Mouse (Mus musculus): ENCODE measurements around the gene Zfp459. TPM values are rescaled to one million over a fixed set of nuclear protein-coding genes. Genes with fewer than 3 reads are reported as not detected.
"Not testable (repeated sequence)": the region's sequence is repeated elsewhere in the genome, so short reads cannot be mapped to it uniquely, and the experiment has no call there.

The Zfp459 gene
- polyA plus RNA-seq, 1 experiment from 2014 or later, result 1.0 TPM

GRCm38 (mm10) chr13:67413634-67414033 lies 7.6 kb downstream of the Zfp459 start:
- H3K27ac ChIP-seq; H3K9me3 ChIP-seq; H3K4me2 ChIP-seq; H3K36me3 ChIP-seq (replicated peaks); H3K27me3 ChIP-seq (replicated peaks); H3K4me1 ChIP-seq; H3K4me3 ChIP-seq; H3K9ac ChIP-seq: not testable (repeated sequence)
- 0 out of 2 replicates have a peak, but pooled peaks have one; percentile 54 for ATAC-seq (replicated peaks)
- 71% methylated on average over 3 of the region's 3 CpGs for WGBS

- ATAC-seq (replicated peaks), result peak; percentile 98
- peak within 1 kb of the TSS; percentile 52 for H3K4me3 ChIP-seq
- H3K27ac ChIP-seq; H3K27me3 ChIP-seq (replicated peaks); H3K9me3 ChIP-seq; H3K4me1 ChIP-seq; H3K36me3 ChIP-seq (replicated peaks): not testable (repeated sequence)
- WGBS, result 5% methylated on average over 16 of the region's 16 CpGs
- peak within 1 kb of the TSS; percentile 73 for H3K4me2 ChIP-seq
- H3K9ac ChIP-seq, result peak within 1 kb of the TSS; percentile 55
Measured at GRCm38 (mm10) chr13:67399183-67399903, 21.9 kb downstream of the Zfp459 start, which contains the start of gene Zfp429. TSS of gene Zfp429 (minus strand) at chr13:67399819.

GRCm38 (mm10) chr13:67376255-67376654 lies 45.0 kb downstream of the Zfp459 start:
- not testable (repeated sequence) for H3K4me3 ChIP-seq; H3K27me3 ChIP-seq (replicated peaks); H3K4me1 ChIP-seq; H3K36me3 ChIP-seq (replicated peaks); H3K9me3 ChIP-seq; H3K4me2 ChIP-seq; H3K27ac ChIP-seq; H3K9ac ChIP-seq
- 67% methylated on average over 3 of the region's 3 CpGs for WGBS
- peak; percentile 35; the same call in 1 of the 2 replicates for ATAC-seq (replicated peaks)

DNA sequence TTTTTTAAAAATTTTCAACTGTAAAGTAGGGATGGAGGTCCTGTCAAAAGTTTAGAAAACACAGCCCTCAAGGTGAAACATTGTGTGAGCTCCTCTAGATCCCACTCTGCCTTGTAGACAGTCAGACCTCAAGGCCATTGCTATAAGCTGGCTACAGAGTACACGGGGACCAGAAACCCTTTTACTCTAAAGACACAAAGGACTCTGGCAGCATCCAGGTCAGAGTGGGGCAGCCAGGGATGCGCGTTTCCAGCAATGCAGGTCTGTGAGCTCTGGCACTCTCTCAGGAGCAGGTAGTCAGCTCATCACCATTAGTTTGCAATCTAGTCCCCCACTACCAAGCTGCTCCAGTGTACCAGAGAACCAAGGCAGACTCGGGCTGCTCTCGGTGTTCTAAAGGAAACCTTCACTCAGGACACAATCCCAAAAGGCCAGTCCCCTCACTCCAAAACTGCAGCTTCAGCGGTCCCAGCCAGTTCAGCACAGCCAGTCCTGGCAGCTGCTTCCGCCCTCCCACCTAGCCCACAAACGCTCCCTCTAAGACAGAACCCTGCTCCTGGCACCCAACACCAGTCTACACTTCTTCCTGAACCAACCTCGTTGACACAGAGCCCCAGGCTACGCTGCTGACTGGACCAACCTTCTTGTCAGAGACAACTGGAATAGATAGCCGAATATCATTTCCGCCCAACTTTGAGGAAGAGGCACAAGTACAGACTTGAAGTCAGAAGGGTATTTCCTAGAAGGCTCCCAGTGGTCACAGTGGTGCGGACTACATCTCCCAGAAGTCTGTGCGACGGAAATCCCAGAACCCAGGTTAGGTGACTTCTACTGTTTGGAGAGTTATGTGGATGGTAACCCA lies 45.9 kb downstream of the Zfp459 start, which contains the start of the genes Gm28041 and Zfp456:
Gene Gm28041, minus strand, starts transcription at position 684 of the 862 bp plus-strand sequence.
Gene Zfp456, minus strand, starts transcription at position 761 of the 862 bp plus-strand sequence.
- 21% methylated on average over 15 of the region's 15 CpGs for WGBS
- not testable (repeated sequence) for H3K9me3 ChIP-seq; H3K9ac ChIP-seq; H3K4me1 ChIP-seq; H3K36me3 ChIP-seq (replicated peaks); H3K27ac ChIP-seq; H3K27me3 ChIP-seq (replicated peaks)
- peak; percentile 97 for ATAC-seq (replicated peaks)
- peak within 1 kb of the TSS; percentile 51 for H3K4me2 ChIP-seq
- H3K4me3 ChIP-seq, result peak within 1 kb of the TSS; percentile 38

GRCm38 (mm10) chr13:67360131-67360744 lies 61.0 kb downstream of the Zfp459 start, which contains the start of the genes Gm28044 and Zfp953:
TSS of gene Gm28044 (minus strand) at chr13:67360536.
TSS of gene Zfp953 (minus strand) at chr13:67360605.
- ATAC-seq (replicated peaks), result peak; percentile 97
- H3K4me1 ChIP-seq, result peaks cover 10% of the 10 kb centered on the region
- H3K36me3 ChIP-seq (replicated peaks), result no peaks in the 10 kb centered on the region
- no peaks in the 10 kb centered on the region for H3K9me3 ChIP-seq
- WGBS, result under 1% methylated on average over 15 of the region's 15 CpGs
- peak within 1 kb of the TSS; percentile 54 for H3K27ac ChIP-seq
- no peaks in the 10 kb centered on the region for H3K27me3 ChIP-seq (replicated peaks)
- H3K9ac ChIP-seq, result peak within 1 kb of the TSS; percentile 58
- peak within 1 kb of the TSS; percentile 87 for H3K4me2 ChIP-seq
- H3K4me3 ChIP-seq, result peak within 1 kb of the TSS; percentile 82

Other genes starting within 250 kb of the Zfp459 start
- 6.1 and 6.2 TPM in 2 replicates for gene Rsl1, start 248.2 kb downstream of the Zfp459 start, polyA plus RNA-seq (2015; fragmentation: Nextera tagmentation; extraction: Ambion mirVana)
- 2.0 and 2.9 TPM in 2 replicates for gene Zfp455, start 226.9 kb downstream of the Zfp459 start, polyA plus RNA-seq (2015; fragmentation: Nextera tagmentation; extraction: Ambion mirVana)
- gene Zfp458, start 143.0 kb downstream of the Zfp459 start, polyA plus RNA-seq (2015; fragmentation: Nextera tagmentation; extraction: Ambion mirVana), result 5.1 and 6.3 TPM in 2 replicates
- gene Zfp457, start 114.9 kb downstream of the Zfp459 start, polyA plus RNA-seq (2015; fragmentation: Nextera tagmentation; extraction: Ambion mirVana), result 0.91 and 1.5 TPM in 2 replicates
- 1.4 and 1.6 TPM in 2 replicates for gene Zfp595, start 88.8 kb downstream of the Zfp459 start, polyA plus RNA-seq (2015; fragmentation: Nextera tagmentation; extraction: Ambion mirVana)
- gene Gm28044, start 60.9 kb downstream of the Zfp459 start, polyA plus RNA-seq (2015; fragmentation: Nextera tagmentation; extraction: Ambion mirVana), result not detected in 2 replicates
- gene Zfp953, start 60.8 kb downstream of the Zfp459 start, polyA plus RNA-seq (2015; fragmentation: Nextera tagmentation; extraction: Ambion mirVana), result 0.49 and 0.68 TPM in 2 replicates
- not detected in 2 replicates for gene Gm28041, start 45.7 kb downstream of the Zfp459 start, polyA plus RNA-seq (2015; fragmentation: Nextera tagmentation; extraction: Ambion mirVana)
- 0.53 and 0.79 TPM in 2 replicates for gene Zfp456, start 45.6 kb downstream of the Zfp459 start, polyA plus RNA-seq (2015; fragmentation: Nextera tagmentation; extraction: Ambion mirVana)
- gene Zfp429, start 21.6 kb downstream of the Zfp459 start, polyA plus RNA-seq (2015; fragmentation: Nextera tagmentation; extraction: Ambion mirVana), result 4.2 and 4.9 TPM in 2 replicates
- gene Zfp874a, start 30.2 kb upstream of the Zfp459 start, polyA plus RNA-seq (2015; fragmentation: Nextera tagmentation; extraction: Ambion mirVana), result 5.6 and 6.6 TPM in 2 replicates
- 2.3 and 3.0 TPM in 2 replicates for gene Zfp874b, start 62.8 kb upstream of the Zfp459 start, polyA plus RNA-seq (2015; fragmentation: Nextera tagmentation; extraction: Ambion mirVana)
- 13.0 and 13.7 TPM in 2 replicates for gene Zfp58, start 79.1 kb upstream of the Zfp459 start, polyA plus RNA-seq (2015; fragmentation: Nextera tagmentation; extraction: Ambion mirVana)
- gene Gm26965, start 104.7 kb upstream of the Zfp459 start, polyA plus RNA-seq (2015; fragmentation: Nextera tagmentation; extraction: Ambion mirVana), result not detected in 2 replicates
- gene Zfp87, start 104.8 kb upstream of the Zfp459 start, polyA plus RNA-seq (2015; fragmentation: Nextera tagmentation; extraction: Ambion mirVana), result 36.8 and 39.6 TPM in 2 replicates
- gene Zfp748, start 132.4 kb upstream of the Zfp459 start, polyA plus RNA-seq (2015; fragmentation: Nextera tagmentation; extraction: Ambion mirVana), result 13.4 and 14.7 TPM in 2 replicates
- 4.7 and 4.9 TPM in 2 replicates for gene Zfp729b, start 188.3 kb upstream of the Zfp459 start, polyA plus RNA-seq (2015; fragmentation: Nextera tagmentation; extraction: Ambion mirVana)
- gene Gm49345, start 216.4 kb upstream of the Zfp459 start, polyA plus RNA-seq (2015; fragmentation: Nextera tagmentation; extraction: Ambion mirVana), result 0.26 TPM in 1 of 2 replicates, not detected in the other
- 3.1 and 3.6 TPM in 2 replicates for gene Zfp729a, start 216.4 kb upstream of the Zfp459 start, polyA plus RNA-seq (2015; fragmentation: Nextera tagmentation; extraction: Ambion mirVana)